Mouse (Mus musculus) MN1 (cell line): ENCODE data around the gene Klf5.

Source experiments
- DNase-seq: peaks from one replicate; pipeline ENCODE4 v3.0.0-alpha.2; 2016; ENCODE audit warnings: low spot score

Gene Klf5

GRCm38 (mm10) chr14:99298385-99299021 is at the start of gene Klf5:
Gene Klf5, plus strand, starts transcription at chr14:99298691.
- DNase-seq, result peak; percentile 96

- DNase-seq, result no peak
Measured at GRCm38 (mm10) chr14:99262026-99262425, 36.5 kb upstream of the Klf5 start.

- no peak for DNase-seq
Measured at GRCm38 (mm10) chr14:99263816-99264215, 34.7 kb upstream of the Klf5 start.

- no peak for DNase-seq
Measured at GRCm38 (mm10) chr14:99265791-99266190, 32.7 kb upstream of the Klf5 start.

- DNase-seq, result no peak
Measured at GRCm38 (mm10) chr14:99266749-99267148, 31.7 kb upstream of the Klf5 start.

- DNase-seq, result no peak
Measured at GRCm38 (mm10) chr14:99274056-99274455, 24.4 kb upstream of the Klf5 start.

- DNase-seq, result no peak
Measured at GRCm38 (mm10) chr14:99275827-99276226, 22.7 kb upstream of the Klf5 start.

GRCm38 (mm10) chr14:99278312-99278711 is 20.2 kb upstream of the Klf5 start:
- no peak for DNase-seq

GRCm38 (mm10) chr14:99278763-99279486 is 19.6 kb upstream of the Klf5 start:
- no peak for DNase-seq

- DNase-seq, result no peak
Measured at GRCm38 (mm10) chr14:99280399-99280798, 18.1 kb upstream of the Klf5 start.

- DNase-seq, result no peak
Measured at GRCm38 (mm10) chr14:99280825-99281433, 17.6 kb upstream of the Klf5 start.

GRCm38 (mm10) chr14:99285486-99285885 is 13.0 kb upstream of the Klf5 start:
- DNase-seq, result no peak

GRCm38 (mm10) chr14:99292176-99292575 is 6.3 kb upstream of the Klf5 start:
- DNase-seq, result no peak

- DNase-seq, result no peak
Measured at GRCm38 (mm10) chr14:99294424-99294823, 4.1 kb upstream of the Klf5 start.

- no peak for DNase-seq
Measured at GRCm38 (mm10) chr14:99295606-99296341, 2.7 kb upstream of the Klf5 start.

GRCm38 (mm10) chr14:99299022-99299481 is 561 bp downstream of the Klf5 start:
- DNase-seq, result peak; percentile 79

- DNase-seq, result peak; percentile 64
Measured at GRCm38 (mm10) chr14:99299701-99300191, 1.3 kb downstream of the Klf5 start.

- peak; percentile 39 for DNase-seq
Measured at GRCm38 (mm10) chr14:99301472-99301871, 3.0 kb downstream of the Klf5 start.

GRCm38 (mm10) chr14:99304387-99304786 is 5.9 kb downstream of the Klf5 start:
- no peak for DNase-seq

GRCm38 (mm10) chr14:99304997-99305792 is 6.7 kb downstream of the Klf5 start:
- no peak for DNase-seq

GRCm38 (mm10) chr14:99306410-99306809 is 7.9 kb downstream of the Klf5 start:
- no peak for DNase-seq
